Mouse (Mus musculus) monocyte, adult 2 months (primary cell): ENCODE results near the gene R3hdm1.
A peak's percentile ranks its signal among the peaks of the same experiment; 100 is the strongest.
"Not testable (repeated sequence)": the region's sequence is repeated elsewhere in the genome, so short reads cannot be mapped to it uniquely, and the experiment has no call there.

Source experiments
- DNase-seq, 2 experiments: peaks; one replicate each; pipeline ENCODE4 v3.0.0; 2022; ENCODE audit warnings: low spot score in 2 of 2, low read depth in 1 of 2

R3hdm1 gene

GRCm38 (mm10) chr1:128120913-128121627, 18.0 kb downstream of the R3hdm1 start:
- no peak for DNase-seq

GRCm38 (mm10) chr1:128136222-128136621, 33.1 kb downstream of the R3hdm1 start:
- not testable (repeated sequence) for DNase-seq

GRCm38 (mm10) chr1:128141039-128141438, 37.9 kb downstream of the R3hdm1 start:
- DNase-seq: no peak

GRCm38 (mm10) chr1:128141737-128142136, 38.6 kb downstream of the R3hdm1 start:
- no peak for DNase-seq

GRCm38 (mm10) chr1:128166956-128167355, 63.9 kb downstream of the R3hdm1 start:
- no peak for DNase-seq

GRCm38 (mm10) chr1:128170104-128170503, 67.0 kb downstream of the R3hdm1 start:
- no peak for DNase-seq

GRCm38 (mm10) chr1:128191426-128191825, 88.3 kb downstream of the R3hdm1 start:
- no peak for DNase-seq

- DNase-seq: no peak
Observed at GRCm38 (mm10) chr1:128192369-128192768, 89.3 kb downstream of the R3hdm1 start.

GRCm38 (mm10) chr1:128194011-128194410, 90.9 kb downstream of the R3hdm1 start:
- no peak for DNase-seq

GRCm38 (mm10) chr1:128197353-128197752, 94.3 kb downstream of the R3hdm1 start:
- no peak for DNase-seq

GRCm38 (mm10) chr1:128213261-128213660, 110.2 kb downstream of the R3hdm1 start:
- no peak for DNase-seq

- no peak for DNase-seq
Observed at GRCm38 (mm10) chr1:128221886-128222285, 118.8 kb downstream of the R3hdm1 start.

GRCm38 (mm10) chr1:128223304-128223703, 120.2 kb downstream of the R3hdm1 start:
- DNase-seq: no peak

GRCm38 (mm10) chr1:128235181-128235580, 132.1 kb downstream of the R3hdm1 start:
- DNase-seq: no peak

GRCm38 (mm10) chr1:128243627-128243995, 140.5 kb downstream of the R3hdm1 start, which contains the start of gene Ubxn4:
Ubxn4 (plus strand) TSS chr1:128243964.
- DNase-seq: no peak

- peak; percentile 93 for DNase-seq
Observed at GRCm38 (mm10) chr1:128243996-128244726, 141.1 kb downstream of the R3hdm1 start.

- DNase-seq: peak; percentile 12 to 32
Observed at GRCm38 (mm10) chr1:128244727-128245355, 141.7 kb downstream of the R3hdm1 start.

- DNase-seq: not testable (repeated sequence)
Observed at GRCm38 (mm10) chr1:128267061-128267460, 164.0 kb downstream of the R3hdm1 start.

GRCm38 (mm10) chr1:128270731-128271130, 167.6 kb downstream of the R3hdm1 start:
- DNase-seq: no peak

- DNase-seq: no peak
Observed at GRCm38 (mm10) chr1:128275908-128276307, 172.8 kb downstream of the R3hdm1 start.

- DNase-seq: no peak
Observed at GRCm38 (mm10) chr1:128278563-128278962, 175.5 kb downstream of the R3hdm1 start.

- no peak for DNase-seq
Observed at GRCm38 (mm10) chr1:128281753-128282152, 178.7 kb downstream of the R3hdm1 start.
